Mouse (Mus musculus) cortical plate, adult 2 months (tissue): ENCODE measurements around the gene Tbc1d1.

Source experiments
- CTCF ChIP-seq: fragments of 200-500 bp; IDR thresholded peaks from 2 replicates; pipeline ENCODE4 v1.5.1; 2011; ENCODE audit warnings: mild to moderate bottlenecking, control low read depth, low read length; ENCODE audit not compliant: insufficient read depth; ENCODE audit errors: extremely low read depth
- POLR2A ChIP-seq: fragments of 200-500 bp; IDR thresholded peaks from 2 replicates; pipeline ENCODE4 v1.6.1; 2011; ENCODE audit warnings: mild to moderate bottlenecking, low read length, control low read depth; ENCODE audit not compliant: insufficient read depth; ENCODE audit errors: extremely low read depth

DNA sequence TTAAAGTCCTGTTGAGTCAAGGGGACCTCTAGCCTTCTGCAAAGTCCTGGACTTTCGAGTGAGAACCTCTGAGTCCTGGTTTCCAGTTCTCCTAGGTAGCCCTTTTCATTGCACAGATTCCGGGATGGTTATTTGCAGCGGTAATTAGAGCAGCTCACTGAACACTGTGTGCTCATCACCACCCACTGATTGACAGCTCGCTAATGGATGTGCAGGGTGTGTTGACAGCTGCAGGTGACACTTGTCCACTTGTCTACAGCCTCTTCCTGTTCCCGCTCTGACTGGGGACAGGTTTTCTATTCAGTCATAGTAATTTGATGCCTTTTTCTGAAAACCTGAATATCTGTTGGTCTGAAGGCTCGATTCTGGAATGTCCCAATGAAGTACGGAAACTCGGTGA is 50.8 kb downstream of the Tbc1d1 start:
- TF ChIP-seq POLR2A = no peak
- TF ChIP-seq CTCF = no peak
